Mouse (Mus musculus): ENCODE measurements around the gene Ipo11.
"Not testable (repeated sequence)": the region's sequence is repeated elsewhere in the genome, so short reads cannot be mapped to it uniquely, and the experiment has no call there.

The Ipo11 gene

GRCm38 (mm10) chr13:106936256-106937137, at the start of gene Ipo11:
Ipo11 (minus strand) TSS chr13:106936958.
- peak; percentile 94 for DNase-seq (ENCODE audit: low spot score)

GRCm38 (mm10) chr13:106961496-106961895, 24.7 kb upstream of the Ipo11 start:
- DNase-seq (ENCODE audit: low spot score), result no peak

DNA sequence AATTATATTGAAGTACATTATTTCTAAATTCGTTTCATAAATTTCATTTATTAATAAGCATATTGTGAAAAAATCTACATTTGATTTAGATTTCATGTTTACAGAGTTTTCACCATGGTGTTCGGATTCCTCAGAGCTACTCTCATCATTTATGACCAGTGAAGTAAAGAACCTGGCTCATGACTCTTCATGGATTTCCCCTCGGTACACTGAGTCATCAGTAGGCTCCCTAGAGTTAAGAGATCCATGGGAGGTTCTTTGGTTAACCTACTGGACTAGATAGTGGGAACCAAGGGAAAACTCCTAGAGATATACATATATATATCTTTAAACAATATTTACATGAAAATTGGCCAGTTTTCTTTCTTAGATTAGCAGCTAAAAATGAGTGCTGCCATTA, 23.8 kb upstream of the Ipo11 start:
- DNase-seq (ENCODE audit: low spot score), result no peak

- DNase-seq (ENCODE audit: low spot score), result no peak
Measured at GRCm38 (mm10) chr13:106958286-106958685, 21.5 kb upstream of the Ipo11 start.

DNA sequence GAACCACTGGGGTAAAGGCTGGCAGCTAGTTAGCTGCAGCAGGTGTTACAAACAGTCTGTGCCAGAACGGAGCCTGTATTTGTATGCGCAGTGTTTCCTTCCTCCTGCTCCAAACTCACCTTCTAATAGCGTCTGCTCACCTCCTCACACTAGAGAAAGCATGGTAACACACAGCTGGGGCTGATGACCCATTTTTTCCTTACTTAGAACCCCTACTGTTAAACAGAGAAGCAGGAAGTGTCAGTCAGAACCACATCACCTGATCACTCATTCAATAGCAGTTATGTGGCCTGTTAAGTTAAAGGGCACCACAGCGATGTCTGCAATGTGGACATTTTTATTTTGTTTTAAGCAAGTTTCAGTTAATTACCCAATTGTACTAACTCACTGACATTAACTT, 20.8 kb upstream of the Ipo11 start:
- no peak for DNase-seq (ENCODE audit: low spot score)

DNA sequence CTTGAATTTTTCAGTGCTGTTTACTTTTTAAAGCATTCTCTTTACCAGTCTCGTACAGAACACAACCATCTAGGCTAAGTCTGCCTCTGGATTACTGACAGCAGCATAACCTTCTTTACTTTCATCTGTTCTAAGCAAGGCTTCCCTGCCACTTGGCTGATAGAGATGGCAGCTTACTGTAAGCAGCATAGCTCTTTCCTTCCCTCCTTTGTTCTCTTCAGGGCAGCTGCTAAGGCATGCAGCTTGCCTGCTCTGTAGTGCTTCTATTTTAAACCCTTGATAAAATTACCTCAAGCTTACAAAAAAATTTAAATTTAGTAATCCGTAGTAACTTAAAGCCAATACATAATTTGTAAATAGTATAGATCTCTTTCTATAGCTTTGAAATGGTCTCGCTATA, 18.1 kb upstream of the Ipo11 start:
- no peak for DNase-seq (ENCODE audit: low spot score)

DNA sequence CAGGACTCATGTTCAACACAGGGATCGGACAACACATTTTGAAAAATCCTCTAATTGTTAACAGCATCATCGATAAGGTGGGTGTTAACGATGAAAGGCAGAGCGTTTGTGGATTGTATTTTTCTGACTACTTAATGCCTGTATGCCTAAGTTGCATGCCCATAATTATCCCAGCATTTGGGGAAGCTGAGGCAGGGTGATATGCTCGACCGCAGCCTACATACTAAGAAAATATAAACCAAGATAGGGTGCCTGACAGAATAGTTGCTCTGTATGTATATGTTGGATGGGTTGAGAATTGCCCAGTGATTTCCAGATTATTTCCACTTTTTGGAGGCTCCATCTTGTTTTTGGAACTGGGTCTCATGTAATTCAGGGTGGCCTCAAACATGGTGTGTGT, 10.8 kb upstream of the Ipo11 start:
- no peak for DNase-seq (ENCODE audit: low spot score)

DNA sequence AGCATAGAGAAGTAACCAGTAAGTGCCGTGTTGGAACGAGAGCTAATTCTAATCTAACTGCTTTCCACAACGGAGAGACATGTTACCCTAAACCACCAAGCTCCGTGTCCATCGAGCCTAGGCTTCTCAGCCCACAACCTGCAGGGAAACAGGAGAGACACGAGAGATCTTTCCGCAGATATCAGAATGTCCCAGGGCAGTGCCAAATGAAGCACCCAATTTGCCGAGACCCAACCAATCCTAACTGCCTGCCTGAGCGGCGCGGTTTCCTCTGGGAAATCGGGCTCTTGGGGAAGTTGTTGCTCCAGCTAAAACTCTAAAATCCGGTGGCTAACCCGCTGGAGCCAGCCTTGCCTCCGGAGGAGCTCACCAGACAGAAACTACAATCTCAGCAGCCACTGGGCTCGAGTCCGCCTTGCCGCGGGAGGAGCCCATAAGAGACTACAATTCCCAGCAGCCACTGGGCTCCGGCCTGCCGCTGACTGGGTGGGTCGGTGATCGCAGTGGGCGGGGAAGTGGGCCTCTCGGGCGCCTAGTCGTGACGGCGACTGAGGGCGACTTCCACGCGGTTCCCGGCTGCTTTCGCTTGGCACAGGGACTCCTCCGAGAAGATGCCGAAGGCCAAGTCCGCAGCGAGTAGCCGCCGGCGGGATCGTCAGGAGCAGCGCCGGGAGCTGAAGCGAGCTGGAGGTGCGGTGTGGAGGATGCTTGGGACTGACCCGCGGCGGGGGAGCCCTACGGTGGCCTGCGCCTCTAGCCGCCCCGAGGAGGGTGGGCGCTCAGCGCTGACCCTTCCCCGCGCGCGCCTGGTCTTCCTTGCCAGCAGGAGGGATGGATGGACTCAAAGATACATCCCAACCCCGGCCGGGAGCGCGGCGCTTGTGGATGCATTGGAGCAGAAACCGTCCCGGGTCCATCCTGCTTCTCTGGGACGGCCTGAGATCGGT, 10.1 kb upstream of the Ipo11 start, which contains the start of gene Dimt1:
TSS of gene Dimt1 (plus strand) at position 534 of the 947 bp plus-strand sequence.
- DNase-seq (ENCODE audit: low spot score), result peak; percentile 95

DNA sequence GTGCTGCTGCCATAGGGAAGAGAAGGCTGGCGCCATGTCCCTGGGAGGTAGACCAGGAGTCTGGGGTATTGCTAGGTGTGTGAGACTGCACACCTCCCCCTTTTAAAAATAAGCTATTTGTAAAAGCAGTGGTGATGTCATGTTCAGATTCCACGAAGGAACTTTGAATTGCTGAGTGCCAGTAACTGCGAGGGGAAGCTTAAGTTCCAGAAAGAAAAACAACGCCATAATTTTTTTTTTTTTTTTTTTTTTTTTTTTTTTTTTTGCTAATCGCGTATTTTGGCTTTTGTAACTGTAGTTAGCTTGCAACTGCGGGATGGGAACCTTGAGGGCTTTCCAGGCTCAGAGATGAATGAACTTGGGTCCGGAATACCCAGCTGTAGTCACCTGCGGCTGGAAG, 8.8 kb upstream of the Ipo11 start:
- DNase-seq (ENCODE audit: low spot score), result no peak

GRCm38 (mm10) chr13:106942721-106943120, 6.0 kb upstream of the Ipo11 start:
- no peak for DNase-seq (ENCODE audit: low spot score)

- no peak for DNase-seq (ENCODE audit: low spot score)
Measured at GRCm38 (mm10) chr13:106941211-106941976, 4.6 kb upstream of the Ipo11 start.

GRCm38 (mm10) chr13:106937138-106937472, 347 bp upstream of the Ipo11 start:
- no peak for DNase-seq (ENCODE audit: low spot score)

DNA sequence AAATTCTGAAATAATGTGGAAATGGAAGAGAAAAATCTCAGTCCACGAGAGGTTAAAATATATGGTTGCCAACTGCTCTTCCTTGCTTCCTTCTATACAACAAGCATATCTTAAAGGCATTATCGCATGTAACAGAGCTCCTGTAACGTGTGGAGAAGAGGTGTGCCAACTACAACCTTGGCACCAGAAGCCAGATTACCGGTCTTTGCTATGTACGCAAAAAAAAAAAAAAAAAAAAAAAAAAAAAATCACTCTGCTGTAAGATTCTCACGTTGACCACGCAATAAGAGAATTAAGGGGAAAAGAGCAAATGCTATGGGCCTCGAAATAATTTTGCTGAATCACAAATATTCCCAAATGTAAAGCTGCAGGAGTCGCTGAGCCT, 895 bp downstream of the Ipo11 start:
- DNase-seq (ENCODE audit: low spot score), result no peak

- peak; percentile 59 for DNase-seq (ENCODE audit: low spot score)
Measured at GRCm38 (mm10) chr13:106929201-106929600, 7.6 kb downstream of the Ipo11 start.

GRCm38 (mm10) chr13:106928296-106928695, 8.5 kb downstream of the Ipo11 start:
- no peak for DNase-seq (ENCODE audit: low spot score)

- DNase-seq (ENCODE audit: low spot score), result not testable (repeated sequence)
Measured at GRCm38 (mm10) chr13:106925921-106926320, 10.8 kb downstream of the Ipo11 start.

- no peak for DNase-seq (ENCODE audit: low spot score)
Measured at GRCm38 (mm10) chr13:106918322-106919050, 18.3 kb downstream of the Ipo11 start.

DNA sequence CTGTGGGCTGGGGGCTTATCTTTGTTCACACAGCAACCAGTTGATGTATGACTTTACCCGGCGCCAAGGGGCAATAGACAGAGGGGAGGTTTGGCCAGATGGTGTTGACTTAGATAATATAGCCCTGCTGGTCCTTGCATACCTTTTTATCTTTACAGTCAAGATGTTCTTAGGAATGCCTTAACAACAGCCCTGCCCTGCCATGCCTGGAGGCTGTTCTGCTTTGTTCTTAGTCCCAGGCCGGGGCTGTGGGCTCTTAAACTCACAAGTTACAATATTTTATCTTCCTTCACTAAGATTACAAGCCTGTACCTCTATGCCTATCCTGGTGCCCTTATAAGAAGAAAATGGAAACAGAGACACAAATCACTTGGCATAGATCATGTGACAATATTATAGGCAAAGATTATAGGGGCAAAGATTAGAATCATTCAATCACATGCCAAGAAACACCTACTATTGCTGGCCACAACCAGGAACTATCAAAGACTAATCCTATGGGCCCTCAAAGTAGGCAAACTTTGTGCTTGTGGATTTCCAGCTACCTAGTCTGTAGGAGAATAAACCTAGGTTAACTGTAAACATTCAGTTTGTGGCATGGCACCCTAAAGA, 23.5 kb downstream of the Ipo11 start:
- DNase-seq (ENCODE audit: low spot score), result no peak

DNA sequence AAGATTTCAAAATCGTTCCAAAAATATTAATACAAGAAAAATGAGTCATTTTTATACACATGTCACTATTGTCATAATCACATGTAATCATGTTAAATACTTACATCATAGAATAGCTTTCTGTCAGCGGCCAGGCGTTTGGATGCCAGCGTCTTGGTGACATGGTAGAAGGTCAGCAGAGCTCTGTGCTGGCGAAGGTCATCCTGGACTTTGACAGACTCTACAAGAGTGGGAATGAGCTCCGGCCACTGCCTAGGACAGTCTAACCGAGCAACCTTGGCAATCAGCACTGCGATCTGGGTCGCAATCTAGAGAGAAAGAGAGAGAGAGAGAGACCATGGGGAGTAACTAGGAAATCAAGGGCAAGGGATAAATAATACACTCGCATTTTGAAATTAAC, 26.7 kb downstream of the Ipo11 start:
- DNase-seq (ENCODE audit: low spot score), result no peak

DNA sequence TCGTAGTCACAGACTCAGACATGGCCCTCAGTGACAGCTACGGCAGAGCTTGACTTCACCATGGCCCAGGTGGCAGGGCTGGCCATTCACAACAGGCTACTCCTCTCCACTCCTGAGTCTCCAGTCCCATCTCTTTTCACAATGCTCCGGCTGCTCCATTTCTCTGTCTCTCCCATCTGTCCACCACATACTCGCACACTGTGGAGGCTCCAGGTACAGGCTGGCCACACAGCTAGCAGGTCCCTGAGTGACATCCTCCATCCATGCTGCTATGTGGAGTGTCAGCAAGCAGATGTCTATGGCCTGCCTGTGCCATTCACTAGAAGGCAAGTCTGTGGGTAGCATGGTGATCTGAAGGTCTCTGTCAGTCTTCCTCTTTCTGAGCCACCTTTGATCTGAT, 29.5 kb downstream of the Ipo11 start:
- no peak for DNase-seq (ENCODE audit: low spot score)

GRCm38 (mm10) chr13:106905154-106905553, 31.6 kb downstream of the Ipo11 start:
- DNase-seq (ENCODE audit: low spot score), result not testable (repeated sequence)
